Mouse (Mus musculus) R1 (cell line): ENCODE data around the gene Nol10.
"Not testable (repeated sequence)": the region's sequence is repeated elsewhere in the genome, so short reads cannot be mapped to it uniquely, and the experiment has no call there.

Source experiments
- DNase-seq: peaks from one replicate; pipeline ENCODE4 v3.0.0-alpha.2; 2018; ENCODE audit warnings: low read depth, low spot score

Nol10 gene

GRCm38 (mm10) chr12:17453918-17454317 lies 105.7 kb downstream of the Nol10 start:
- no peak for DNase-seq

- no peak for DNase-seq
Measured at GRCm38 (mm10) chr12:17455096-17455495, 106.8 kb downstream of the Nol10 start.

- peak; percentile 77 for DNase-seq
Measured at GRCm38 (mm10) chr12:17459223-17459622, 111.0 kb downstream of the Nol10 start.

- DNase-seq: peak; percentile 76
Measured at GRCm38 (mm10) chr12:17463706-17464105, 115.4 kb downstream of the Nol10 start.

- not testable (repeated sequence) for DNase-seq
Measured at GRCm38 (mm10) chr12:17464550-17464949, 116.3 kb downstream of the Nol10 start.

GRCm38 (mm10) chr12:17466791-17467190 lies 118.5 kb downstream of the Nol10 start:
- no peak for DNase-seq

GRCm38 (mm10) chr12:17468359-17468758 lies 120.1 kb downstream of the Nol10 start:
- peak; percentile 47 for DNase-seq

GRCm38 (mm10) chr12:17469869-17470268 lies 121.6 kb downstream of the Nol10 start:
- no peak for DNase-seq

GRCm38 (mm10) chr12:17470528-17470927 lies 122.3 kb downstream of the Nol10 start:
- DNase-seq: not testable (repeated sequence)

- no peak for DNase-seq
Measured at GRCm38 (mm10) chr12:17471405-17471804, 123.1 kb downstream of the Nol10 start.

GRCm38 (mm10) chr12:17473128-17473527 lies 124.9 kb downstream of the Nol10 start:
- DNase-seq: no peak

GRCm38 (mm10) chr12:17473862-17474261 lies 125.6 kb downstream of the Nol10 start:
- no peak for DNase-seq

- DNase-seq: no peak
Measured at GRCm38 (mm10) chr12:17474681-17475080, 126.4 kb downstream of the Nol10 start.

- DNase-seq: no peak
Measured at GRCm38 (mm10) chr12:17475146-17475545, 126.9 kb downstream of the Nol10 start.

- no peak for DNase-seq
Measured at GRCm38 (mm10) chr12:17478196-17478595, 129.9 kb downstream of the Nol10 start.

GRCm38 (mm10) chr12:17478856-17479255 lies 130.6 kb downstream of the Nol10 start:
- DNase-seq: no peak
